Mouse (Mus musculus) central nervous system, embryonic 11.5 days (tissue): ENCODE data around the gene Kiss1r. TPM values are rescaled to one million over a fixed set of nuclear protein-coding genes. Genes with fewer than 3 reads are reported as not detected.

Experiments
- polyA plus RNA-seq: library from polyadenylated mRNA; depleted of rRNA; stranded (reverse); fragments of >200 nt; gene quantifications from 2 replicates; pipeline ENCODE4 v1.2.3, GENCODE M21; 2012; rRNA removed

Gene Kiss1r
- 1.2 and 1.3 TPM in 2 replicates for polyA plus RNA-seq

DNA sequence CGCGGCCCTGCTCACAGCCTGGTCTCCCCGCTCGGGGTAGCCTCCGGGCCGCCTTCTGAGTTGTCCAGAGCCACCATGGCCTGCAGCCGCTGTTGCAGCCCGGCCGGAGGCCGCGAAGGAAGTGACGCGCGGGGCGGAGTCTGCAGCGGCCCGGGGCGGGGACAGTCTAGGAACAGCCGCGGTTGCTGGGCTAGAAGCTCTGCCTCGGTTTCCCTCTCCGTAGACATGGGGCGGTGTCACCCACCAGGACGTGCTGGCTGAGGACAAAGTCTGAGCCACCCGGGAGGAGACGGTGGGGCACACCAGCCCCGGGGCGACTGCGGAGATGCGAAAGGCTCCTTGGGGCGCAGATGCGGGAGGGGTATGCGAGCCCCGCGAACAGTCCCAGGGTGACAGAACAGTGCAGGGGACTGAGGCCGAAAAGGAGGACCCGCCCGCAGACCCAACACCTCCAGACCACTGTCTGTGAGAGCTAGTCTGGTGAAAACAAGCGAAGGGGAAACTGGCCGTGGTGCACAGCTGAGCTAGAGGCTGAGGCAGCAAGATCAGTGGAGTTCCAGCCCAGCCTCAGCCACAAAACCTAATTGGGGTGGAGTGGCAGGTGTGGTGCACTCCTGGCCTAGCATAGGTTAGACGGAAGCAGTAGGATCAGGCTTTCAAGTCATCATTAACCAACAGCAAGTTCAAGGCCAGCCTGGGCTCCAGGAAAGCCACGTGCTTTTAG lies at the start of gene Kiss1r:
Gene Kiss1r (plus strand): TSS at position 164 of the 724 bp plus-strand sequence.

DNA sequence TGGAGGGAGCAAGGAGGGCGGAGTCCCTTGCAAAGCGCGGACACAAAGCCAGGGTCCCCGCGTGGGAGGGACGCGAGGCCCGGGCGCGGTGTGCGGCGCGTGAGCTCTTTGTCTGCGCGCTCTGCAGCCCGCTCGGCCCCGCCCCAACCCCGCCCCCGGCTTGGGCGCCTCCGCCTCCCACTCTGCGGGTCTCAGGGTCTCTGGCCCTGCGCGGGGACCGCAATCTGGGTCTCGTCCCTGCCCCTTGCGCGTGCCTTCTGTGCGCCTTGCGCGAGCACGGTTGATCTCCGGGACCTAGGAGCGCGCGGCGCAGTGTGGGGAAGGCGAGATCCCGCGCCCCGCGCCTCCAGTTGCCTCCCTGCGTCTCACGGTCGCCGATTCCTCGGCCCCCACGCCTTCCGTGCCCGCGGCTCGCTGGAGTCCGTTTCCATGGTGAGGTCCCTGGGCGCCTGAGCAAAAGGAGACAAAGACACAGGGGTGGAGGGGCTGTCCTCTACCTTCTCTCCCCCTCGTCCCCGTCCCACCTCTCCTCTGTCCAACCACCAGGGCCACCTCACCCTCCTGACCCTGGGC lies 42.4 kb upstream of the Kiss1r start, which contains the start of the genes Prtn3 and Plppr3:
Gene Prtn3 (plus strand): TSS at position 187 of the 573 bp plus-strand sequence.
Gene Plppr3 (minus strand): TSS at position 345 of the 573 bp plus-strand sequence.

DNA sequence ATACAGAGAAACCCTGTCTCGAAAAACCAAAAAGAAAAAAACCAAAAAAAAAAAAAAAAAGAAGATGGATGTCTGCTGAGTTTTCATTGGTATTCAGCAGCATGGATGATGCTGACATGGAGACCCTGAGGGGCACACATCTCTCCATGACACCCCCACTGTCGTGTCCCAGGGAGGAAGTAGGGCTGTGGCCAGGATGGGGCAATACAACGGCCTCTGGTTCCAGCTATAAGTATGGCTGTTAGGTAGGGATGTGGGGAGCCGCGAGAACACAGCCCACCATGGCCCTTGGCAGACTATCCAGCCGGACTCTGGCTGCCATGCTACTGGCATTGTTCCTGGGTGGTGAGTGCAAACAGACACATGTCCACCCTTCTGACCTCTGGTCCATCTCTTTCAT lies 30.7 kb upstream of the Kiss1r start, which contains the start of gene Elane:
Gene Elane (plus strand): TSS at position 194 of the 400 bp plus-strand sequence.

GRCm38 (mm10) chr10:79890670-79891069 lies 26.1 kb upstream of the Kiss1r start, which contains the start of gene Cfd:
Cfd (plus strand) TSS chr10:79890853.

DNA sequence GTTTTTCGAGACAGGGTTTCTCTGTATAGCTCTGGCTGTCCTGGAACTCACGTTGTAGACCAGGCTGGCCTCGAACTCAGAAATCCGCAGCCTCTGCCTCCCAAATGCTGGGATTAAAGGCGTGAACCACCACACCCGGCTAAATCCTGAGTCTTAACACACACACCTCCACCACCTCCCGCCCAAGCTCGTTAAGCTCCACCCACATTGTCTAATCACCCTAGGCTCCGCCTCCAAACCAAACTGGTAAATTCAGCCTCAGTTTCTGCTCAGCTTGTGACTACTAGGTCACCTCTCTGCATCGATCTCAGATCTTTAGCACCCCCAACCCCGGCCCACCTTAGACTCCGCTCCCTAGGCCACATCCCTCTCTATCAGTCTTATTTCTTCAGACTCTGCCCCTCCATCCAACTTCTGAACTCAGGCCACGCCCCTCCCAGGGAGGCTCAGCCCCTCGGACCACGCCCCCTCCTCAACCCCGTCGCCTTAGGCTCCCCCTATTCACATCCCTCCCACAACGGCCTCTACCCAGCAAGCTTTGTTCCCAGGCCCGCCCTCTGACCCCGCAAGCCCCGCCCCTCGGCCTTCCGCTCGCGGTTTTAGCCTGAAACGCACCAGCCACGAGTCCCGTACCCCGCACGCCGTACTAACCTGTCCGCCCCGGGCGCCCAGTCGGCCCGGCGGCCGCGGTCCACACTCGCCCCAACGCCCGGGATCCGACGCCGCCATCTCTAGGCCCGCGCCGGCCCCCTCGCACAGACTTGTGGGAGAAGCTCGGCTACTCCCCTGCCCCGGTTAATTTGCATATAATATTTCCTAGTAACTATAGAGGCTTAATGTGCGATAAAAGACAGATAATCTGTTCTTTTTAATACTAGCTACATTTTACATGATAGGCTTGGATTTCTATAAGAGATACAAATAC lies 8.3 kb upstream of the Kiss1r start, which contains the start of gene Med16:
Gene Med16 (minus strand): TSS at position 757 of the 925 bp plus-strand sequence.

DNA sequence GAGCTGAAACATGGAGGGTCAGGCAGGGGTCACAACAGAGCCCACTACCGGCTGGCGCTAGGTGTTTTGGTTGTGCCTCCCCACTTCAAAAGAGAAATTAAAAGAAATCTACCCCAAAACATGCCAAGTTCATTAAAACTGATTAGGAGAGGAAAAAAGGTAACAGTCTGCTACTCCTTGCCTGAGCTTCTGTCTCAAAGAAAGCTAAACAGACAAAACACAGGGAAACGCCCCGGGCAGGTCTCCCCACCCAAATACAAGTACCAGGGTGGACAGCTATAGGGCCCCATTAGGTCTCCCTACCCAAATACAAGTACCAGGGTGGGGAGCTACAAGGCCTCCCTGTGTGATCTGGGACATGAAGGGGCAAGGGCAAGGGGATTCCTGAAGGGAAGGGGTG lies 6.2 kb upstream of the Kiss1r start, which contains the start of gene Gm26602:
Gene Gm26602 (plus strand): TSS at position 301 of the 400 bp plus-strand sequence.

DNA sequence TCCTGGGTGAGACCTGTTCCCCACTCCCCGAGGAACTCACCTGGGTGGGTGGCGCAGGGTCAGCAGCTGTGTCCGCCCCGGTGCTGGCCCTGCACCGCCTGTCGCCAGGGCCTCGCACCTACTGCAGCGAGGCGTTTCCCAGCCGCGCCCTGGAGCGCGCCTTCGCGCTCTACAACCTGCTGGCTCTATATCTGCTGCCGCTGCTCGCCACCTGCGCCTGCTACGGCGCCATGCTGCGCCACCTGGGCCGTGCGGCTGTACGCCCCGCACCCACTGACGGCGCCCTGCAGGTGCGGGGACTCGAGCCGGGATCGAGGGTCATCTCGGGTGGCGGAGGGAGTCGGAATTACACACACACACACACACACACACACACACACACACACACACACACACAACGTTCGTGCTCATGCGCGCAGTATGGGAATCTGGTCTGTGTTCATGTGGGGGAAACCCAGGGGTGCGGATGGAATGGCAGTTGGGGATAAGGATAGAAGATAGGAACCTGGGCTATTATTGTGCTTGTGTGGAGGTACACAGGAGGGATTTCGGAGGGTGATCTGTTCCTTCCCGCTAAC lies 4.3 kb downstream of the Kiss1r start, which contains the start of gene R3hdm4:
Gene R3hdm4 (minus strand): TSS at position 251 of the 578 bp plus-strand sequence.

GRCm38 (mm10) chr10:79926491-79927323 lies 9.9 kb downstream of the Kiss1r start, which contains the start of gene Arid3a:
Arid3a (plus strand) TSS chr10:79927043.

DNA sequence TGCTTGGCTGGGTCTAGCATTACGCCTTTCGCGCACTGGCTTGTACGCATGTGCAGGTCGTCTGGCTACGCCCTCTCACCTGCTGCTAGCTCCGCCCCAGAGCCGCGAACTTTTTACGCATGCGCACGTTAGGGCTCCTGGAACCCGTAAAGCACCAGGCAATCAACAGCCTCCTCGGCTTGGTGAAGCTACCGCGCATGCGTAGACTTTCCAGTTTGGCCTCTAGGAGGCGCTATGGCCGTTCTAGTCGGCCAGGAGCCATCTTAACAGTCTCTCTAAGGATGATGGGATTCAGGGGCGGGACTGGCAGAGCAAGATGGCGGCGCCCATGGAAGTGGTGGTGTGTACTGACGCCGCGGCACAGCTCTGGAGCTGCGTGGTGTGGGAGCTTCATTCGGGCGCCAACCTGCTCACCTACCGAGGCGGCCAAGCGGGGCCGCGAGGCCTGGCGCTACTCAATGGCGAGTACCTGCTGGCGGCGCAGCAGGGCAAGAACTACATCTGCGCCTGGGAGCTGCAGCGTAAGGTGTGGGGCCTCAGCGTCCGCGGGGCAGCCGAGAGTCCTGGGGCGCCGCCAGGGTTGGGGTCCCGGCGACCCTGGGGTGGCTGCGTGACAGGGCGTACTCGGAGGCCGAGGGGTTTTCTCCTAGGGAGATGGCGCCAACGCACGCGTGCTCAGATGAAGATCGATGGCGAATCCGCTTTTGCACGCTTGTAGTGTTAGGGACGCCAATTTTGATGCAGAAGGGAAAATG lies 43.3 kb downstream of the Kiss1r start, which contains the start of gene Wdr18:
Gene Wdr18 (plus strand): TSS at position 306 of the 755 bp plus-strand sequence.

GRCm38 (mm10) chr10:79970415-79971182 lies 53.8 kb downstream of the Kiss1r start, which contains the start of gene Grin3b:
Grin3b (plus strand) TSS chr10:79970715.

Other genes starting within 250 kb of the Kiss1r start
- gene Tpgs1, start 247.6 kb upstream of the Kiss1r start, polyA plus RNA-seq: 47.9 and 61.7 TPM in 2 replicates
- gene Cdc34, start 234.8 kb upstream of the Kiss1r start, polyA plus RNA-seq: 177 and 195 TPM in 2 replicates
- 0.81 and 1.5 TPM in 2 replicates for gene Gzmm, start 228.0 kb upstream of the Kiss1r start, polyA plus RNA-seq
- 332 and 473 TPM in 2 replicates for gene Bsg, start 212.5 kb upstream of the Kiss1r start, polyA plus RNA-seq
- gene Hcn2, start 200.3 kb upstream of the Kiss1r start, polyA plus RNA-seq: 1.0 and 1.2 TPM in 2 replicates
- gene Polrmt, start 170.4 kb upstream of the Kiss1r start, polyA plus RNA-seq: 51.6 and 58.3 TPM in 2 replicates
- gene Fgf22, start 161.9 kb upstream of the Kiss1r start, polyA plus RNA-seq: 0.08 and 0.26 TPM in 2 replicates
- gene Rnf126, start 150.0 kb upstream of the Kiss1r start, polyA plus RNA-seq: 122 and 132 TPM in 2 replicates
- gene Fstl3, start 139.7 kb upstream of the Kiss1r start, polyA plus RNA-seq: 1.00 and 2.3 TPM in 2 replicates
- 0.08 and 0.16 TPM in 2 replicates for gene Prss57, start 126.0 kb upstream of the Kiss1r start, polyA plus RNA-seq
- gene Palm, start 123.4 kb upstream of the Kiss1r start, polyA plus RNA-seq: 98.3 and 130 TPM in 2 replicates
- gene Misp, start 96.0 kb upstream of the Kiss1r start, polyA plus RNA-seq: 0.64 and 0.96 TPM in 2 replicates
- 162 and 407 TPM in 2 replicates for gene Ptbp1, start 62.5 kb upstream of the Kiss1r start, polyA plus RNA-seq
- 15.3 and 15.8 TPM in 2 replicates for gene Prtn3, start 42.5 kb upstream of the Kiss1r start, polyA plus RNA-seq
- 256 and 339 TPM in 2 replicates for gene Plppr3, start 42.3 kb upstream of the Kiss1r start, polyA plus RNA-seq
- gene Elane, start 30.7 kb upstream of the Kiss1r start, polyA plus RNA-seq: 0.43 and 0.54 TPM in 2 replicates
- gene Cfd, start 26.1 kb upstream of the Kiss1r start, polyA plus RNA-seq: 0.09 and 0.50 TPM in 2 replicates
- 47.8 and 59.6 TPM in 2 replicates for gene Med16, start 8.0 kb upstream of the Kiss1r start, polyA plus RNA-seq
- not detected in 2 replicates for gene Gm26602, start 6.1 kb upstream of the Kiss1r start, polyA plus RNA-seq
- 110 and 123 TPM in 2 replicates for gene R3hdm4, start 4.2 kb downstream of the Kiss1r start, polyA plus RNA-seq
- gene Arid3a, start 10.1 kb downstream of the Kiss1r start, polyA plus RNA-seq: 11.1 and 12.1 TPM in 2 replicates
- gene Wdr18, start 43.2 kb downstream of the Kiss1r start, polyA plus RNA-seq: 40.0 and 55.7 TPM in 2 replicates
- 0.28 and 0.39 TPM in 2 replicates for gene Grin3b, start 53.7 kb downstream of the Kiss1r start, polyA plus RNA-seq
- 120 and 158 TPM in 2 replicates for gene Tmem259, start 67.4 kb downstream of the Kiss1r start, polyA plus RNA-seq
- 66.5 and 128 TPM in 2 replicates for gene Cnn2, start 71.6 kb downstream of the Kiss1r start, polyA plus RNA-seq
- 7.7 and 7.9 TPM in 2 replicates for gene Abca7, start 79.5 kb downstream of the Kiss1r start, polyA plus RNA-seq
- gene Arhgap45, start 99.7 kb downstream of the Kiss1r start, polyA plus RNA-seq: 12.5 and 14.7 TPM in 2 replicates
- 194 and 280 TPM in 2 replicates for gene Polr2e, start 122.8 kb downstream of the Kiss1r start, polyA plus RNA-seq
- gene Gpx4, start 130.2 kb downstream of the Kiss1r start, polyA plus RNA-seq: 416 and 440 TPM in 2 replicates
- 16.6 and 19.3 TPM in 2 replicates for gene Sbno2, start 188.6 kb downstream of the Kiss1r start, polyA plus RNA-seq
- 119 and 142 TPM in 2 replicates for gene Stk11, start 198.8 kb downstream of the Kiss1r start, polyA plus RNA-seq
- gene Atp5d, start 221.7 kb downstream of the Kiss1r start, polyA plus RNA-seq: 329 and 334 TPM in 2 replicates
- gene Cbarp, start 223.9 kb downstream of the Kiss1r start, polyA plus RNA-seq: 33.8 and 39.4 TPM in 2 replicates
- gene Midn, start 231.3 kb downstream of the Kiss1r start, polyA plus RNA-seq: 171 and 228 TPM in 2 replicates
- gene Cirbp, start 249.0 kb downstream of the Kiss1r start, polyA plus RNA-seq: 260 and 305 TPM in 2 replicates